Mouse (Mus musculus) liver, embryonic 11.5 days (tissue): ENCODE data around the gene Ccdc83. TPM values are rescaled to one million over a fixed set of nuclear protein-coding genes. Genes with fewer than 3 reads are reported as not detected.

Experiments
- ATAC-seq: fragments of 200-750 bp; cut with Nextera tagmentation; replicated peaks from 2 replicates; pipeline ENCODE4 v1.8.0; 2017; ENCODE audit warnings: moderate number of reproducible peaks, mild to moderate bottlenecking, moderate TSS enrichment, moderate library complexity; ENCODE audit not compliant: low FRiP score
- DNase-seq: peaks from one replicate; pipeline ENCODE4 v3.0.0-alpha.2; 2017; ENCODE audit warnings: low spot score
- H3K27ac ChIP-seq: fragments of 300-500 bp; sonication (generic); 2 replicates; pipeline ENCODE4 v1.5.1; 2014; ENCODE audit warnings: mild to moderate bottlenecking, low read depth, low read length, control low read depth
- H3K27me3 ChIP-seq: fragments of 300-500 bp; sonication (generic); replicated peaks from 2 replicates; pipeline ENCODE4 v1.6.1; 2014; ENCODE audit warnings: low read length, mixed read lengths; ENCODE audit not compliant: control insufficient read depth, insufficient read depth
- H3K36me3 ChIP-seq: fragments of 300-500 bp; sonication (generic); 2 replicates; pipeline ENCODE4 v1.6.1; 2014; ENCODE audit warnings: mild to moderate bottlenecking, low read length, moderate library complexity, mixed read lengths; ENCODE audit not compliant: control insufficient read depth, insufficient read depth
- H3K4me1 ChIP-seq: fragments of 300-500 bp; sonication (generic); replicated peaks from 2 replicates; pipeline ENCODE4 v1.6.1; 2014; ENCODE audit warnings: low read length, mixed read lengths; ENCODE audit not compliant: control insufficient read depth, insufficient read depth
- H3K4me2 ChIP-seq: fragments of 300-500 bp; sonication (generic); 2 replicates; pipeline ENCODE4 v1.6.1; 2014; ENCODE audit warnings: mild to moderate bottlenecking, control low read depth, moderate library complexity
- H3K4me3 ChIP-seq: fragments of 300-500 bp; sonication (generic); 2 replicates; pipeline ENCODE4 v1.5.1; 2014; ENCODE audit warnings: low read depth, low read length, control low read depth
- H3K9ac ChIP-seq: fragments of 300-500 bp; sonication (generic); 2 replicates; pipeline ENCODE4 v1.6.1; 2014; ENCODE audit warnings: low read depth, low read length, control low read depth
- H3K9me3 ChIP-seq: fragments of 300-500 bp; sonication (generic); 2 replicates; pipeline ENCODE4 v1.6.1; 2016; ENCODE audit warnings: low read length, inconsistent platforms, mixed read lengths; ENCODE audit not compliant: control insufficient read depth
- WGBS: fragments of 180-500 bp; shearing (Covaris S2); extraction: QIAGEN DNeasy Blood & Tissue Kit; methylation state at CpG from one replicate; pipeline ENCODE4 v1.1.7; 2014; 5-methylcytosine and 5-hydroxymethylcytosine counted together
- polyA plus RNA-seq: library from polyadenylated mRNA; unstranded; fragments of >200 nt; fragmentation: Nextera tagmentation; extraction: Ambion mirVana; gene quantifications from 2 replicates; pipeline ENCODE4 v1.2.1, GENCODE M21; 2014

The Ccdc83 gene
- polyA plus RNA-seq, 1 experiment from 2014 or later, result not detected

GRCm38 (mm10) chr7:90301942-90302646 is 36.5 kb upstream of the Ccdc83 start, which contains the start of gene Sytl2:
Gene Sytl2 (plus strand): TSS chr7:90302252.
- peak; percentile 49 for ATAC-seq
- Histone ChIP-seq H3K27ac (no peak within 1 kb of the TSS), H3K4me3 (peak within 1 kb of the TSS; percentile 58), H3K27me3 (peaks cover 32% of the 10 kb centered on the region), H3K4me1 (peaks cover 5% of the 10 kb centered on the region; the same call in 1 of the 2 replicates), H3K9ac (0 out of 2 replicates have a peak within 1 kb of the TSS, but pooled peaks have one; percentile 10), H3K36me3 (no peaks in the 10 kb centered on the region), H3K4me2 (peak within 1 kb of the TSS; percentile 75), H3K9me3 (no peaks in the 10 kb centered on the region)
- peak; percentile 57 for DNase-seq
- 2% methylated on average over 41 of the region's 43 CpGs for WGBS

- Histone ChIP-seq H3K4me2 (no peak overlapping the region), H3K4me1 (no peaks in the 10 kb centered on the region), H3K27me3 (no peaks in the 10 kb centered on the region), H3K27ac (no peak overlapping the region), H3K4me3 (no peak overlapping the region), H3K9me3 (no peaks in the 10 kb centered on the region), H3K9ac (no peak overlapping the region), H3K36me3 (no peaks in the 10 kb centered on the region)
- 72% methylated on average over 6 of the region's 6 CpGs for WGBS
- no peak for DNase-seq
- no peak for ATAC-seq
Measured at GRCm38 (mm10) chr7:90291885-90292284, 26.3 kb upstream of the Ccdc83 start.

- ATAC-seq (no peak), DNase-seq (no peak)
- no peak overlapping the region for H3K27ac ChIP-seq
- no peaks in the 10 kb centered on the region for H3K9me3 ChIP-seq
- no peaks in the 10 kb centered on the region for H3K36me3 ChIP-seq
- no peak overlapping the region for H3K9ac ChIP-seq
- no peak overlapping the region for H3K4me3 ChIP-seq
- 52% methylated on average over 7 of the region's 7 CpGs for WGBS
- no peak overlapping the region for H3K4me2 ChIP-seq
- H3K4me1 ChIP-seq, result no peaks in the 10 kb centered on the region
- H3K27me3 ChIP-seq, result no peaks in the 10 kb centered on the region
Measured at GRCm38 (mm10) chr7:90284793-90285192, 19.2 kb upstream of the Ccdc83 start.

- Histone ChIP-seq H3K36me3 (no peaks in the 10 kb centered on the region), H3K4me1 (no peaks in the 10 kb centered on the region), H3K9ac (no peak overlapping the region), H3K9me3 (no peaks in the 10 kb centered on the region), H3K27ac (no peak overlapping the region), H3K4me3 (no peak overlapping the region), H3K4me2 (no peak overlapping the region), H3K27me3 (no peaks in the 10 kb centered on the region)
- ATAC-seq (no peak), DNase-seq (no peak)
- WGBS, result 77% methylated on average over 1 of the region's 1 CpGs
Measured at GRCm38 (mm10) chr7:90282786-90283185, 17.2 kb upstream of the Ccdc83 start.

- ATAC-seq, result no peak
- Histone ChIP-seq H3K9ac (no peak overlapping the region), H3K27ac (no peak overlapping the region), H3K4me1 (no peaks in the 10 kb centered on the region), H3K9me3 (no peaks in the 10 kb centered on the region), H3K27me3 (no peaks in the 10 kb centered on the region), H3K4me3 (no peak overlapping the region), H3K4me2 (no peak overlapping the region), H3K36me3 (no peaks in the 10 kb centered on the region)
- 81% methylated on average over 11 of the region's 11 CpGs for WGBS
- no peak for DNase-seq
Measured at GRCm38 (mm10) chr7:90281759-90282546, 16.4 kb upstream of the Ccdc83 start.

- DNase-seq (no peak), ATAC-seq (no peak)
- H3K27me3 ChIP-seq, result no peaks in the 10 kb centered on the region; the same call in 1 of the 2 replicates
- no peak overlapping the region for H3K4me3 ChIP-seq
- H3K36me3 ChIP-seq, result no peaks in the 10 kb centered on the region
- no peaks in the 10 kb centered on the region for H3K4me1 ChIP-seq
- no peak overlapping the region for H3K9ac ChIP-seq
- WGBS, result 56% methylated on average over 8 of the region's 8 CpGs
- H3K4me2 ChIP-seq, result no peak overlapping the region
- no peak overlapping the region for H3K27ac ChIP-seq
- H3K9me3 ChIP-seq, result no peaks in the 10 kb centered on the region
Measured at GRCm38 (mm10) chr7:90280878-90281277, 15.3 kb upstream of the Ccdc83 start.

- Histone ChIP-seq H3K27ac (no peak overlapping the region), H3K4me1 (no peaks in the 10 kb centered on the region), H3K9ac (no peak overlapping the region), H3K4me2 (no peak overlapping the region), H3K36me3 (no peaks in the 10 kb centered on the region), H3K9me3 (no peaks in the 10 kb centered on the region), H3K27me3 (no peaks in the 10 kb centered on the region; the same call in 1 of the 2 replicates), H3K4me3 (no peak overlapping the region)
- ATAC-seq (no peak), DNase-seq (no peak)
- WGBS, result 64% methylated on average over 11 of the region's 11 CpGs
Measured at GRCm38 (mm10) chr7:90280274-90280875, 14.8 kb upstream of the Ccdc83 start.

- ATAC-seq (no peak), DNase-seq (no peak)
- Histone ChIP-seq H3K4me1 (no peaks in the 10 kb centered on the region), H3K4me2 (no peak overlapping the region), H3K27ac (no peak overlapping the region), H3K36me3 (no peaks in the 10 kb centered on the region), H3K9ac (no peak overlapping the region), H3K9me3 (no peaks in the 10 kb centered on the region), H3K4me3 (no peak overlapping the region), H3K27me3 (no peaks in the 10 kb centered on the region; the same call in 1 of the 2 replicates)
- 77% methylated on average over 4 of the region's 4 CpGs for WGBS
Measured at GRCm38 (mm10) chr7:90279136-90279535, 13.6 kb upstream of the Ccdc83 start.
